Mouse (Mus musculus): Measurements from ENCODE around the gene Rnf39.

GRCm38 (mm10) chr17:36949265-36949664 is 6.5 kb downstream of the Rnf39 start:
- no peak for TF ChIP-seq GATA1 (IDR thresholded peaks at IDR 0.05; ENCODE audit: low read length)
- no peak for TF ChIP-seq TAL1 (IDR thresholded peaks at IDR 0.05; ENCODE audit: low read length)

All from erythroblast, embryonic 14.5 days (primary cell).